Mouse (Mus musculus): ENCODE data around the gene Sergef. TPM values are rescaled to one million over a fixed set of nuclear protein-coding genes. Genes with fewer than 3 reads are reported as not detected.

Sergef gene
- polyA plus RNA-seq, 1 experiment from 2014 or later: 32.6 TPM

- H3K4me1 ChIP-seq (replicated peaks; ENCODE audit: control insufficient read depth, insufficient read depth, low read length): peaks cover 37% of the 10 kb centered on the region
- ATAC-seq: peak; percentile 85
- peak overlapping the region; percentile 86 for H3K27ac ChIP-seq (ENCODE audit: low read length)
- 42% methylated on average over 8 of the region's 8 CpGs for WGBS
- peak overlapping the region; percentile 42 for H3K4me2 ChIP-seq (ENCODE audit: low read length)
- no peaks in the 10 kb centered on the region for H3K9me3 ChIP-seq (ENCODE audit: control insufficient read depth, low read length)
- 0 out of 2 replicates have a peak overlapping the region, but pooled peaks have one; percentile 13 for H3K4me3 ChIP-seq (replicated peaks; ENCODE audit: low read length)
- H3K9ac ChIP-seq (replicated peaks; ENCODE audit: low read depth, low read length): no peak overlapping the region
- no peaks in the 10 kb centered on the region for H3K27me3 ChIP-seq (replicated peaks; ENCODE audit: control insufficient read depth, insufficient read depth, low read length)
- H3K36me3 ChIP-seq (ENCODE audit: control insufficient read depth, insufficient read depth): no peaks in the 10 kb centered on the region
These were observed 217.4 kb downstream of the Sergef start for GRCm38 (mm10) chr7:46422052-46422763.

GRCm38 (mm10) chr7:46421535-46421934, 218.1 kb downstream of the Sergef start:
- WGBS: 36% methylated on average over 5 of the region's 5 CpGs
- H3K27ac ChIP-seq (ENCODE audit: low read length): peak overlapping the region; percentile 77
- H3K9ac ChIP-seq (replicated peaks; ENCODE audit: low read depth, low read length): no peak overlapping the region
- ATAC-seq: peak; percentile 32; the same call in 1 of the 2 replicates
- no peak overlapping the region for H3K4me3 ChIP-seq (replicated peaks; ENCODE audit: low read length)
- no peaks in the 10 kb centered on the region for H3K27me3 ChIP-seq (replicated peaks; ENCODE audit: control insufficient read depth, insufficient read depth, low read length)
- H3K4me1 ChIP-seq (replicated peaks; ENCODE audit: control insufficient read depth, insufficient read depth, low read length): peaks cover 37% of the 10 kb centered on the region
- no peak overlapping the region for H3K4me2 ChIP-seq (ENCODE audit: low read length)
- H3K9me3 ChIP-seq (ENCODE audit: control insufficient read depth, low read length): no peaks in the 10 kb centered on the region
- H3K36me3 ChIP-seq (ENCODE audit: control insufficient read depth, insufficient read depth): no peaks in the 10 kb centered on the region

- WGBS: 83% methylated on average over 16 of the region's 16 CpGs
- Histone ChIP-seq H3K9me3 (ENCODE audit: control insufficient read depth, low read length) (no peaks in the 10 kb centered on the region), H3K9ac (replicated peaks; ENCODE audit: low read depth, low read length) (no peak overlapping the region), H3K27ac (ENCODE audit: low read length) (no peak overlapping the region), H3K4me2 (ENCODE audit: low read length) (no peak overlapping the region), H3K36me3 (ENCODE audit: control insufficient read depth, insufficient read depth) (no peaks in the 10 kb centered on the region), H3K27me3 (replicated peaks; ENCODE audit: control insufficient read depth, insufficient read depth, low read length) (no peaks in the 10 kb centered on the region), H3K4me1 (replicated peaks; ENCODE audit: control insufficient read depth, insufficient read depth, low read length) (peaks cover 24% of the 10 kb centered on the region), H3K4me3 (replicated peaks; ENCODE audit: low read length) (no peak overlapping the region)
- no peak for ATAC-seq
These were observed 221.4 kb downstream of the Sergef start for GRCm38 (mm10) chr7:46418102-46418622.

- Histone ChIP-seq H3K27me3 (replicated peaks; ENCODE audit: control insufficient read depth, insufficient read depth, low read length) (no peaks in the 10 kb centered on the region), H3K4me3 (replicated peaks; ENCODE audit: low read length) (no peak overlapping the region), H3K9me3 (ENCODE audit: control insufficient read depth, low read length) (no peaks in the 10 kb centered on the region), H3K27ac (ENCODE audit: low read length) (no peak overlapping the region), H3K9ac (replicated peaks; ENCODE audit: low read depth, low read length) (no peak overlapping the region), H3K4me1 (replicated peaks; ENCODE audit: control insufficient read depth, insufficient read depth, low read length) (peaks cover 17% of the 10 kb centered on the region), H3K36me3 (ENCODE audit: control insufficient read depth, insufficient read depth) (no peaks in the 10 kb centered on the region), H3K4me2 (ENCODE audit: low read length) (no peak overlapping the region)
- 76% methylated on average over 7 of the region's 7 CpGs for WGBS
- ATAC-seq: no peak
These were observed 222.1 kb downstream of the Sergef start for GRCm38 (mm10) chr7:46417467-46417866.

- Histone ChIP-seq H3K36me3 (ENCODE audit: control insufficient read depth, insufficient read depth) (no peaks in the 10 kb centered on the region), H3K27ac (ENCODE audit: low read length) (no peak overlapping the region), H3K27me3 (replicated peaks; ENCODE audit: control insufficient read depth, insufficient read depth, low read length) (no peaks in the 10 kb centered on the region), H3K9me3 (ENCODE audit: control insufficient read depth, low read length) (no peaks in the 10 kb centered on the region), H3K4me3 (replicated peaks; ENCODE audit: low read length) (no peak overlapping the region), H3K4me2 (ENCODE audit: low read length) (no peak overlapping the region), H3K9ac (replicated peaks; ENCODE audit: low read depth, low read length) (no peak overlapping the region), H3K4me1 (replicated peaks; ENCODE audit: control insufficient read depth, insufficient read depth, low read length) (peaks cover 3% of the 10 kb centered on the region; the same call in 1 of the 2 replicates)
- WGBS: 71% methylated on average over 14 of the region's 14 CpGs
- ATAC-seq: no peak
These were observed 223.7 kb downstream of the Sergef start for GRCm38 (mm10) chr7:46415818-46416425.

- Histone ChIP-seq H3K4me2 (ENCODE audit: low read length) (no peak overlapping the region), H3K9me3 (ENCODE audit: control insufficient read depth, low read length) (no peaks in the 10 kb centered on the region), H3K27ac (ENCODE audit: low read length) (no peak overlapping the region), H3K9ac (replicated peaks; ENCODE audit: low read depth, low read length) (no peak overlapping the region), H3K36me3 (ENCODE audit: control insufficient read depth, insufficient read depth) (no peaks in the 10 kb centered on the region), H3K4me1 (replicated peaks; ENCODE audit: control insufficient read depth, insufficient read depth, low read length) (peaks cover 6% of the 10 kb centered on the region), H3K27me3 (replicated peaks; ENCODE audit: control insufficient read depth, insufficient read depth, low read length) (no peaks in the 10 kb centered on the region), H3K4me3 (replicated peaks; ENCODE audit: low read length) (no peak overlapping the region)
- WGBS: 78% methylated on average over 6 of the region's 6 CpGs
- ATAC-seq: no peak
These were observed 225.5 kb downstream of the Sergef start for GRCm38 (mm10) chr7:46413959-46414725.

DNA sequence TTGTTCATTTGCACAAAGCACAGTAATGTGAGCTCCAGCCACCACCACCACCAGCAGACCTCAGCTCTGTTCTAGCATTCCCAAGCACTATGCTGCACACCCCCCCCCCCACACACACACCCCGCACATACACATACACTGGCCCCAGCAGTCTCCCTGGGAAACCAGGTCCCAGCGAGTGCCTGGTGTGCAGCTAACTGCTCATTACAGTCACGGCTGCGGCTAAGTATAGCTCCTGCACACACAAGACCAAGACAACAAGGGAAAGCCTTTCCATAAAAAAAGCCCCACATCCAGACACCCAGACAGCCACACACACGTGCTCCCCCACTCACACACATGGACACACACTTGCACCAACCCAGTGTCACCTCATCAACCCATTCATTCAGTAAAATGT, 226.8 kb downstream of the Sergef start:
- H3K4me3 ChIP-seq (replicated peaks; ENCODE audit: low read length): no peak overlapping the region
- WGBS: 65% methylated on average over 5 of the region's 5 CpGs
- H3K27me3 ChIP-seq (replicated peaks; ENCODE audit: control insufficient read depth, insufficient read depth, low read length): no peaks in the 10 kb centered on the region
- no peak overlapping the region for H3K27ac ChIP-seq (ENCODE audit: low read length)
- H3K36me3 ChIP-seq (ENCODE audit: control insufficient read depth, insufficient read depth): no peaks in the 10 kb centered on the region
- H3K4me1 ChIP-seq (replicated peaks; ENCODE audit: control insufficient read depth, insufficient read depth, low read length): peaks cover 6% of the 10 kb centered on the region
- no peaks in the 10 kb centered on the region for H3K9me3 ChIP-seq (ENCODE audit: control insufficient read depth, low read length)
- peak; percentile 41; the same call in 1 of the 2 replicates for ATAC-seq
- no peak overlapping the region for H3K4me2 ChIP-seq (ENCODE audit: low read length)
- H3K9ac ChIP-seq (replicated peaks; ENCODE audit: low read depth, low read length): no peak overlapping the region

GRCm38 (mm10) chr7:46410727-46411126, 228.9 kb downstream of the Sergef start:
- 89% methylated on average over 6 of the region's 6 CpGs for whole genome bisulfite sequencing
- no peak for ATAC-seq

GRCm38 (mm10) chr7:46409204-46409789, 230.3 kb downstream of the Sergef start:
- Histone ChIP-seq H3K4me3 (replicated peaks; ENCODE audit: low read length) (no peak overlapping the region), H3K36me3 (ENCODE audit: control insufficient read depth, insufficient read depth) (no peaks in the 10 kb centered on the region), H3K9me3 (ENCODE audit: control insufficient read depth, low read length) (no peaks in the 10 kb centered on the region), H3K4me1 (replicated peaks; ENCODE audit: control insufficient read depth, insufficient read depth, low read length) (peaks cover 3% of the 10 kb centered on the region), H3K4me2 (ENCODE audit: low read length) (no peak overlapping the region), H3K27ac (ENCODE audit: low read length) (no peak overlapping the region), H3K9ac (replicated peaks; ENCODE audit: low read depth, low read length) (no peak overlapping the region), H3K27me3 (replicated peaks; ENCODE audit: control insufficient read depth, insufficient read depth, low read length) (no peaks in the 10 kb centered on the region)
- WGBS: 43% methylated on average over 12 of the region's 12 CpGs
- no peak for ATAC-seq

More at GRCm38 (mm10) chr7:46410727-46411126, 228.9 kb downstream of the Sergef start:
- no peaks in the 10 kb centered on the region for H3K36me3 ChIP-seq (ENCODE audit: control insufficient read depth, insufficient read depth)
- no peak overlapping the region for H3K9ac ChIP-seq (replicated peaks; ENCODE audit: low read depth, low read length)
- H3K4me1 ChIP-seq (replicated peaks; ENCODE audit: control insufficient read depth, insufficient read depth, low read length): peaks cover 3% of the 10 kb centered on the region
- H3K27ac ChIP-seq (ENCODE audit: low read length): no peak overlapping the region
- no peaks in the 10 kb centered on the region for H3K27me3 ChIP-seq (replicated peaks; ENCODE audit: control insufficient read depth, insufficient read depth, low read length)
- H3K4me2 ChIP-seq (ENCODE audit: low read length): no peak overlapping the region
- no peak overlapping the region for H3K4me3 ChIP-seq (replicated peaks; ENCODE audit: low read length)
- H3K9me3 ChIP-seq (ENCODE audit: control insufficient read depth, low read length): no peaks in the 10 kb centered on the region
